Mouse (Mus musculus) G1E (cell line): ENCODE data around the gene Gm3625.

Source experiments
- CTCF ChIP-seq: IDR thresholded peaks from 2 replicates; pipeline ENCODE4 v1.5.1; 2012; ENCODE audit warnings: low read depth, low read length, inconsistent platforms, mixed read lengths
- GATA1 ChIP-seq: IDR thresholded peaks from 2 replicates; pipeline ENCODE4 v1.6.1; 2012; ENCODE audit warnings: borderline replicate concordance, low read length, inconsistent platforms, mixed read lengths
- GATA2 ChIP-seq: IDR thresholded peaks from 2 replicates; pipeline ENCODE4 v1.6.1; 2012; ENCODE audit warnings: low read depth, low read length, inconsistent platforms, borderline replicate concordance
- POLR2AphosphoS5 ChIP-seq: IDR thresholded peaks from 2 replicates; pipeline ENCODE4 v1.6.1; 2012; ENCODE audit warnings: low read depth, low read length, inconsistent platforms; ENCODE audit not compliant: insufficient replicate concordance
- TAL1 ChIP-seq: conservative IDR thresholded peaks from 2 replicates; pipeline ENCODE4 v1.6.1; 2012; ENCODE audit warnings: low read depth, low read length, inconsistent platforms, mixed read lengths

DNA sequence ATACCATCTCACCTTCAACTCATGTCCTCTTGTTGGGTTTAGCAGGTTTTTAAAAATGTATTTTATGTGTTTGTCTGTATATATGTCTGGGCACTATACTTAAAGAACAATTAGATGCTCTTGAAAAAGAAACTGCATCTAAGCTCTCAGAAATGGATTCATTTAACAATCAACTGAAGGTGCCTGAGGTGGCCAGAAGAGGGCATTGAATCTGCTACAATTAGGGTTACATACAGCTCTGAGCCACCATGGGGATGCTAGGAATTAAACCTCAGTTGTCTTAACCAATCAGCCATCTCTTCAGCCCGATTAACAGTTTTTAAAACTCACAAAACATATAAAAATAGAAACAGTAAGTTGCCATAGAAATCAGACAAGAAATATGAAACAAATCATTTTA lies 45.7 kb upstream of the Gm3625 start:
- no peak for TF ChIP-seq CTCF
- no peak for TF ChIP-seq TAL1
- TF ChIP-seq GATA1 = no peak
- no peak for TF ChIP-seq POLR2AphosphoS5
- no peak for TF ChIP-seq GATA2
